Mouse (Mus musculus) gastrocnemius, postnatal 14 days (tissue): Measurements from ENCODE around the gene Gm4450. TPM values are rescaled to one million over a fixed set of nuclear protein-coding genes. Genes with fewer than 3 reads are reported as not detected.
"Not testable (repeated sequence)": the region's sequence is repeated elsewhere in the genome, so short reads cannot be mapped to it uniquely, and the experiment has no call there.

ENCODE experiments used
- DNase-seq: peaks from one replicate; pipeline ENCODE4 v3.0.0; 2021; ENCODE audit warnings: mixed read lengths
- intact Hi-C: fragments of 180-260 bp; cut with DNase I; formaldehyde crosslinking; loops from one replicate; pipeline ENCODE4 v1.15.1; 2025; ENCODE audit warnings: low total_unique reads
- total RNA-seq, 2 experiments: library from RNA; stranded (reverse); gene quantifications; 2 replicates each; pipeline ENCODE4 v1.2.3; 2021

The Gm4450 gene
- total RNA-seq, 2 experiments from 2014 or later = not detected

DNA sequence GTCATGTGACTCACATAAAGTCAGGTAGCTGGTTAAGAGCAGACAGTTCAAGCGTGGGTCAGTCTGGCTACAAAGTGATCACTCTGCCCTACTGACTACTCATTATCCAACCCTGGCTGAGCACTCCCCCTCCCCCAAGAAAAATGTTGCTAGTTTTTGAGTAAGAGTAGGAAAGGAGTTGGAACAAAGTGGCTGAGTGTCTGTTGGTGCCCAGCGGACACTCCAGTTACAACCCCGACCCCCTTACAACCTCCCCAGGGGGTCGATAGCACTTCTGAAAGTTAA, 37.2 kb downstream of the Gm4450 start:
- no peak for DNase-seq
- intact Hi-C loops = loop anchor here (5.0 kb wide), 1 partner anchor 42 kb away; no protein-coding TSS in a partner anchor

DNA sequence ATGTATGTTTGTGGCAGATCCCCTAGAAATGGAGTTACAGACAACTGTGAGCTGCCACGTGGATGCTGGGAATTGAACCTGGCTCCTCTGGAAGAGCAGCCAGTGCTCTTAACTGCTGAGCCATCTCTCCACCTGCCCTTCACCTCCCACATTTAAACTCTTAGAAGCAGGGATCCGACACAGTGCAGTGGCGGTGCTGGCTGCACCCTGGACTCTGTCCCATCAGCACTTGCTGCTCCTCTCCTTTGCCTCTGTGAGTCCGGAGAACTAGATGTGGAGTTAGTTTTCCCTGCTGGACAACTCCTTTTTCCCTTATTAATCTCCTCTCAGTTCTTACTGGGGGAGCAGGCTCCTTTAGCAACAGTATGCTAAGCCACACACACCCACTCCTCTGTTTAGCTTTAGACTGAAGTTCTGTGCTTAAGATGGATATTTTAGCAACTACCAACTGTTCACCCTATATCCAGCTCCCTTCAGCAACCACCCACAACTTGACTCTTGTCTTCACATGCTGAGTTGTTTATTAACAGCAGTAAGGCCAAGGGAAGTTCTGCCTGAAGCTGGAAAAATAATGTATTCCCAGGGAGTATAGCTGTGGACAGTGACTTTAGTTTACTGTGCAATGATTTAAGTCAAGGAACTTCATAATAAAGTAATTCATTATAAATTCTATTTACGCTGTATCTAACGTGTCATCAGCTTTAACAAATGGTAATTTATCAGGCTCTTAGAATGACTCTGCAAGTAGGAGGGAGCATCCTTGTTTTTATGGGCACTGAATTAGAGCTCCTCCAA, 37.7 kb downstream of the Gm4450 start:
- DNase-seq = no peak
- intact Hi-C loops = no loop called here

DNA sequence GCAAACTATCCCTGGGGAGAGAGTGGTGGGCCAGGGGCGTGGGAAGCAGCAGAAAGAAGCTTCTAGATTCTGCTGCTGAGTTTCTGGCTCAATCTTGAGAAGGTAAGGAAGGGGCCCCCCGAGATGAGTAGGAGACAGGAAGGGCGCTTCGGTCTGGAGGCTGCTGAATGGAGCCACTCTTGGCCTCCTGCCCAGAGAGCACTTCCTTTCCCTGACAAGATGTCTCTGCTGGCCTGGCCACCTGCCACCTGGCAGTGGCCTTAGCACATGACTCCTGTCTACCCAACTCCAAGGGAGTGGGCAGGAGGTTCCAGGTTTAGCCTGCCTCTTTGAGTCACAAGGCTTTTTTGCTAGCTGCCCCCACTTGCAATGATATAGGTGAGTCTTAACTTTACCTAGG, 39.6 kb downstream of the Gm4450 start:
- intact Hi-C loops = no loop called here
- peak; percentile 76 for DNase-seq

DNA sequence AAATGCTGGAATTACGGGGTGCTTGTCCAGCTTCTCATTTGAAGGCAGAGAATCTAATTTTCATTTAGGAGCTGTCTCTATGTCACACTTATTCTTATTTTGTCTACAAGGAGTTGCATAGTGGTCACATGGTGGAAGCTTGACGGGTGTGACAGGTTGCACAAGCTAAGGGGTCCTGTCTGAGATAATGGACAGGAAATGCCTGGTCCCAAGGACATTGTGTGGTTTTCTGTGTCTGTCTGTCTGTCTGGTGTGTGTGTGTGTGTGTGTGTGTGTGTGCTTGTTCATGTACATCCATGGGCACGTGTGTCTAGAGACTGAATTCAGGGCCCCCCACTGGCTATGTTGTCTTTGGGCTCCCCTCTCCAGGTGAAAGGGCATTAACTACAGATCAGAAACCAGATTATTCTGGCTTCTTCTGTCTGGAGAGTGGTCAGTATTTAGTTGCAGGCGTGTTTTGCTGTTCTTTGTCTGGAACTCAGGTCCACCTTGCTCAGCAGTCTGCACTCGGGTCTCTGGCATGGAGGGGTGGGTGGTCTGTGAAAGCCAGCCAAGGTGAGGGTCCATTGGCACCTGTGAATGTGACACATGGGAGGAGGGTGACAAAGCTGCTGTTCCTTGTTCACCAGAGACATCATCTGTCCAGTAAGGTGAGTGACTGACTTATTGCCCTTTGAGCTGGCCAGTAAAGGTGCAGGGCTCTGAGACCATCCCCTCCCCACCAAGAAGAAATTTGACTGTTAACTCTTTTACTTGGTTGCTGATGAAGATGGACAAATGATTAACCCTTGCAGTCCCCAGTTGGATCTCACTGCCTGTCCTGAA, 40.3 kb downstream of the Gm4450 start:
- DNase-seq = no peak
- intact Hi-C loops = no loop called here

DNA sequence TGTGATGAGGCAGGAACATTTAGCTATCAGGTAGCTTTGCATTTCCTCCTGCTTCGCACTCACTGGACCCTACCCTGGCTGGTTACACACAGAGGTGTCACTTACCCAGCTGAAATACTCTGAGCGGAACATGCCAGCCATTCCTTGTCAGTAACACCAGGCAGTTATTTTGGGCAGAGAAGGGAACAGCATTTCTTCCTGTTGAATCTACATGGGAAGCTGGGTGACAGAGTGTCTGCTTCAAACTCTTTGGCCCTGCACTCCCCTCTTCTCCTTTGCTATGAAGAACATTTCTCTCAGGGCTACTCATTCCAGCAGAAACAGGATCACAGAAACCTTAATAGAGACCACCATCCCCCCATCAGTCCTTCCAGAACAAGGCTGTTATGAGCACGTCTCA, 42.6 kb downstream of the Gm4450 start:
- DNase-seq = no peak
- intact Hi-C loops = no loop called here

DNA sequence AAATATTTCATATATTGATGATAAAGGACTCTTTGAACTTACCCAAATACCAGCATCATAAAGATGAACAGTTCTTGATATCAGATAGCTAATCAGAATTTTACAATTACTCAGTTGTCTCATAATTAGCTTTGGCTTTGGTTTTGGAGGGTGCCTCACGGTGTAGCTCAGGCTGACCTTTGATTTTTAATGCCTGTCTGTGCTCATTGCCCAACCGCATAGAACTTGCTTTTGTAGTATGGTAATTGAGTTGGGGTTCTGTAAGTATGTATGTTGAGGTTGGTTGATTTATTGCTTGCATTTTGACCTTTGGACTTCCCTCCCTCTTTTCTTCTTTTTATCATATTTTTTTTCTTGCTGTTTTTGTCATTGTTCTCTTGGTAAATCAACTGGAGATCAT, 43.2 kb downstream of the Gm4450 start:
- DNase-seq = no peak
- intact Hi-C loops = no loop called here

DNA sequence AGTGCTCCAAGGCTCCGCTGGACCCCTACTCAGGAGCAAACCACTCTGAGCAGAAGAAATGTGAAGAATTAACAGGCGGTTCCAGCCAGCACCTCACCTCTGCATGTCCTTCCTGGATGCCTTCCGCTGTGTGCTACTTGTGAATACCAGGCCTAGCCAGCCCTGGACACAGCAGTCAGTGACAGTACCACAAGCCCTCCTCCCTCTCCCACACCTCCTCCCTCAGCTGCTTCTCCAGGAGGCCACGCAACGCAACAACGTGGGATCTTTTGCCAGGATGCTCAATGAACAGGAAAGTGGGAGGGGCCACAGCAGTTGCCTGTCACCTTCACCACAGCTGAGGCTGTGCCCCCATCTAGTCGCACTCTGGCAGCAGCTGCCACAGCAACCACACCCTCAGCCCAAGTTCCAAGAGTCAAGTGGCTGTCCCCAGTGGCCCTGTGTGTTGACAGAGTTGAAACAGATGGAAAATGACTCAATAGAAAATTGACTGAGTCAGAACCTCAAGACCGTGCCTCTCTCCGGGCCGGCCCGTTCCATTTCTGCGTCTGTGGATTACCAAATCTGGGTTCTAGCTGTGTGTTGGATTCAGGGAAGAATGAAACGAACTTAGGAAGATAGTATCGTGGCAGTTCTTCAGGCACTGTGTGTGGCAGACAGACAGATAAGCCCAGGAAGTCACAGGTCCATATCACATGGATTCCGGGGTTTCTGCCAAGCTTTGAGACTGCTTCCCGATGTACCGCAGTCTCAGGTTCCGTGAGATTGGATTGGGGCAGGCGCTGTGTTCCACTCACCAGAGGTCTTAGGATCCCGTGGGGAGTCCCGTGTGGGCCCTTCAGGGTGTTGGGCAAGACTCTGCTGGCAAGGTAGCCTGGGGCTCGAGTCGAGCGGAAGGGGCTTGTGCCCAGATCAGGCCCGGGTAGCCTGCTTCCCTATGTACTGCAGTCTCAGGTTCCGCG, 46.0 kb downstream of the Gm4450 start:
- intact Hi-C loops, DNase-seq: not testable (repeated sequence)

DNA sequence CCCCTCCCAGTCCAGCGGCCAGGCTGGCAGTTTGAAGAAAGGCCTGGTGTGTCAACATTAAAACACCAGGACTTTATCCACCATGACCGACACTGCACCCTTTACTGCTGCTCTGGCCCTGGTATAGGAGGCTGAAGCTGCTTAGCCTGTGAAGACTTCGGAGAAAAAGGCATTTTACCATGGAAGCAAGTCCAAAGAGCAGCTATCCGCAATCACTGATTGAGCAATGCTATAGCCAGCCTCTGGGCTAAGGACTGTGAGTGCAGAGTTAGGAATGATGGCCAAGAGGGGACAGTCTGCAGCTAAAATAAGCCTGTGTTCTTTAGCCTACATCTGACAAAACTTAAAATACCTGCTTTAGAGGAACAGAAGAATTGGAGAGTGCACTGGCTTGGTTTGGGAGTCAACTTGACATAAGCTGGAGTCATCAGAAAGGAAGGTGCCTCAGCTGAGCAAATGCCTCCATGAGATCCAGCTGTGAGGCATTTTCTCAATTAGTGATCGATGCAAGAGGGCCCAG, 49.6 kb downstream of the Gm4450 start:
- DNase-seq, intact Hi-C loops: not testable (repeated sequence)

DNA sequence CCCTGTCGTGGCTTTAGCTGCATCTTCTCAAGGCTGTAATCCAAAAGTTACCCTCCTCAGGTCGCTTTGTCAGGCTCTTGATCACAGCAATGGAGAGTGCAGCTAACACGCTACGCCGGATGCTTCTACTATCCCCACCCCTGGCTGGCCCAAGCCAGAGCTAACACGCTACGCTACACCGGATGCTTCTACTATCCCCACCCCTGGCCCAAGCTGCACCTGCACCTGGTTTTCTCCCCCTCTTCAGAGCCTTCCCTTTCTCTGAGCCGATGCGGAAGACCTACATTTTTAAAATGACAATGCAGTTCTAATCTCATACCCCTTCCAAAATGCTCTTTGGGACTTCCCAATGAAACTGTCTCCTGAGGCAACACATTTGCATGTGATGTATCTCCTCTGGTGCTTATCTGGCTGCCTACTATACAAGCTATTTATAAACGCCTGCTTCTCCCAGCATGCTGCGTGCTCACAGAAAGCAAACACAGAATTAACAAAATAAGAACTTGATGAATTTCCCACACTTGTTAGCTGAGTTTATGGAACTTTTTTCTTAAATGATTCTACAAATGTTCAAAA, 50.3 kb downstream of the Gm4450 start:
- DNase-seq, intact Hi-C loops: not testable (repeated sequence)

DNA sequence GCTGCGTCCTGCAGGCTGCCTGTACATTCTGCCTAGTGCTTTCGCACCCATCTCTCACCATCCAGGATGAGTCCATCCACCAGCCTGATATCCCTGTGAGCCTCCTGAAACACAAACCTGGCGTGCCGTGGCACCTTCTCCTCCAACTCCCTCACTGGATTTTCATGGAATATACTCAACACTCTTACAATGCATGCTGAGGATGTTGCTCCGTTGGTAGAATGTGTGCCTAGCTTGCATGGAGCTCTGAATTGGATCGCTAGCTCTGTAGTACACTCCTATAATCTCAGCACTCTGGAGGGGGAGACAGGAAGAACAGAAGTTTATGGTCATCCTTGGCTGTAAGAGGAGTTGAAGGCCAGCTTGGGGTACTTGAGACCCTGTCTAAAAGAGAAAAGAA, 51.0 kb downstream of the Gm4450 start:
- DNase-seq, intact Hi-C loops: not testable (repeated sequence)

DNA sequence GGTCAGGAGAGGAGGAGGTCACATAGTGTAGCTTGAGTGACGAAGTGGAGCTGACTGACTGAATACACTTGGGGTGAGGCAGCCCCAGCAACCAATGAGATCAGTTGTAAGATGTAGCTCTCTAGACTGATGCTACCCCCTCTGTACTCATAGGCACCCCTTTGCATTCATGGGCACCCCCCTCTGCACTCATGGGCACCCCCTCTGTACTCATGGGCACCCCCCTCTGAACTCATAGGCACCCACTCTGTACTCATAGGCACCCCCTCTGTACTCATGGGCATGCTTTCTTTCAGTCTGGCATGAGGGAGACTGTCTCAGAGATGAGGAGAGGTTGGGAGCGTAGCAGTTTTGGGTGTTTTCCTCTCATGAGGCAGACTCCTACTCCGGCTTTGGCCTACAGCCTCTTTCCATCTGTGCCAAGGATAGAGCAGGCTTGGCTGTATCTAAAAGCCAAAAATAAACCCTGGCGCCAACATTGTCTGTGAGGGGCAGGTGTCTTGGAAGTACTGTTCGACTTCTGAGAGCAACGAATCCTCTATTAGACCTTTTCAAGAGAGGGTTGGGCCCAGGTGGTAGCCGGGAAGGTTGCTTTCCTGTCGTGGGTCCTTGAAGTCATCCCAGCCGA, 52.5 kb downstream of the Gm4450 start:
- DNase-seq, intact Hi-C loops: not testable (repeated sequence)

Other genes starting within 250 kb of the Gm4450 start
- not detected for gene Reg4, start 235.0 kb downstream of the Gm4450 start, total RNA-seq
- 1 to 10 TPM; 2.1 to 2.3 TPM for gene Hmgcs2, start 176.7 kb downstream of the Gm4450 start, total RNA-seq
- gene Phgdh, start 117.1 kb downstream of the Gm4450 start, total RNA-seq = 1 to 10 TPM; 5.7 to 7.0 TPM
- 1 to 10 TPM; 1.2 to 1.3 TPM for gene Zfp697, start 74.7 kb downstream of the Gm4450 start, total RNA-seq
- gene Hsd3b4, start 53.4 kb upstream of the Gm4450 start, total RNA-seq = not detected
- not detected for gene Gm10681, start 131.7 kb upstream of the Gm4450 start, total RNA-seq
- not detected for gene Hsd3b5, start 173.1 kb upstream of the Gm4450 start, total RNA-seq